Mouse (Mus musculus) R1 (cell line): Measurements from ENCODE around the gene Atp1b3.
A peak's percentile ranks its signal among the peaks of the same experiment; 100 is the strongest.
"Not testable (repeated sequence)": the region's sequence is repeated elsewhere in the genome, so short reads cannot be mapped to it uniquely, and the experiment has no call there.

ENCODE experiments used
- DNase-seq: peaks from one replicate; pipeline ENCODE4 v3.0.0-alpha.2; 2018; ENCODE audit warnings: low read depth, low spot score

The Atp1b3 gene

DNA sequence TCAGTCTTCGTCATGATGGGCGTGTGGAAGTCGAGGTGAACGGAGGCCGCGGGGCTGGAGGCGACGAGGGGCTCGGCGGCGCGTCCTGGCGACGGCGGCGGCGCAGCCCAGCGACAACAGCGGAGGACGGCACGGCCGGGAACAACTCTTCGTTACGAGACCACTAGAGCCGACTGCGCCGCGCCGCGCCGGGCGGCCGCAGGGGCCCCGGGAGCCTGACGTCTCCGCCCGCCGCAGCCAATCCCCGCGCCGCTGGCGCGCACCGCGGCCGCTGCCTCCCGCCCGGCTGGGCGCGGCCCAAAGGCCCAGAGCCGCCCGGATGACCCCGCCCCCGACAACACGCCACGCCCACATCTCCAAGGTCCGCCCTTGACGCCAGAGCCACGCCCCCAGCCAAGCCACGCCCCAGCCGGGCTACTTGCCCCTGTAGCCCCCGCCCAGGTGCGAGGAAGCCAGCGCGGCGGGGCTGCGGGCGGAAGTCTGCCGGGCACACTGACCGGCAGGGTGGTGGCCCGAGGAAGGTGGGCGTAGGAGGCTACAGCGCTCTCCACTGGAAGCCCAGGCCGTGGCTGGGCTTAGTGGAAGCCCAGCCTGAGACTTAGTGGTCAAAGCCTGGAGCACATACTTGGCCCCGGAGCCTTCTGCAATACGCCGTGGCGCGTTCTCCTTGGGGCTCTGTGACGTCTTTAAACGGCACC is at the start of gene Atp1b3:
Gene Atp1b3, minus strand, starts transcription at position 302 of the 698 bp plus-strand sequence.
- peak; percentile 93 for DNase-seq

DNA sequence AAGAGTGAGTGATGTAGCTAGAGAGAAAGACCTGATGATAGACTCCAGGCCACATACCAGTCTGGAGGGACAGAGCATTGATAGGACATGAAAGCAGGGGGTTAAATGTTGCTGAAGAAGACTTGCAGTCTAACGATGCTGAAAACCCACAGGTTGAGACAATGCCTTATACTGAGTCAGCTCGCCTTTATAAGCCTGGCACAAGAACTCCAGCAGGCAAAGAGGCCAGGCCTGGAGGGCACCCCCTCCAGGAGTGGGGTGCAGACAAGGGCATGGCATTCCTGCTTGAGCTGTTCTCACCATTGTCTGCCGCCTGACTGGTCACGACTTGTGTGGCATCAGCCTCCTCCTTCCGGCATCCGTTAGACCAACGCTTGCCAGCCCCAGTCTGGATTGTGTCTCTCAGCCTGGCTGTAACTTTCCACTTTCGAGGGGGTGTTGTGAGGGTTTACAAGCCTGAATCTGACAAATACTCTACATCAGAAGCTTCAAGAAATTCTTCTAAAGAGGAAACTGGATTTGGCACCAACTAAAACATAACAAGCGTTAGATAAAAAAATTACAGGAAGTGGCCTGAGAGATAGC is 48.7 kb upstream of the Atp1b3 start:
- DNase-seq: no peak

- DNase-seq: no peak
Observed at GRCm38 (mm10) chr9:96404312-96404711, 40.1 kb upstream of the Atp1b3 start.

- not testable (repeated sequence) for DNase-seq
Observed at GRCm38 (mm10) chr9:96399916-96400315, 35.7 kb upstream of the Atp1b3 start.

DNA sequence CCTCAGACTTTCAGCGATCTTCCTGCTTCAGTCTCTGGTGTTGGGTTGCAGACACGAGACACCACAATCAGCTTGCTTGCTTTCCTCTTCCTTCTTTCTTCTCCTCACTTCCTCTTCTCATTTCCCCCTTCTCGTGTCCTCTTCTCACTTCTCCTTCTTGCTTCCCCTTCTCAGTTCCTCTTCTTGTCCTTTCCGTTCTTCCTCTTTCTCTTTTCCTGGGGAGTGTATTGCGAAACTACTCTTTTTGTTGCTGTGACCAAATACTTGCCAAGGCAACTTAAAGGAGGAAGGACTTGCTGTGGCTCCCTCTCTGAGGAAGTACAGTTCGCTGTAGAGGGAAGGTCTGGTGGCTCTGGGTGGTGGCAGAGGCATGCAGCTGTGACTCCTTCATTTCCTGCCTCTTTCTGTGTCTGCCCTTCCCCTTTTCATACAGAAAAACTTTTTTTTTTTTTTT is 35.2 kb upstream of the Atp1b3 start:
- DNase-seq: no peak

GRCm38 (mm10) chr9:96398614-96399013 is 34.4 kb upstream of the Atp1b3 start:
- no peak for DNase-seq

DNA sequence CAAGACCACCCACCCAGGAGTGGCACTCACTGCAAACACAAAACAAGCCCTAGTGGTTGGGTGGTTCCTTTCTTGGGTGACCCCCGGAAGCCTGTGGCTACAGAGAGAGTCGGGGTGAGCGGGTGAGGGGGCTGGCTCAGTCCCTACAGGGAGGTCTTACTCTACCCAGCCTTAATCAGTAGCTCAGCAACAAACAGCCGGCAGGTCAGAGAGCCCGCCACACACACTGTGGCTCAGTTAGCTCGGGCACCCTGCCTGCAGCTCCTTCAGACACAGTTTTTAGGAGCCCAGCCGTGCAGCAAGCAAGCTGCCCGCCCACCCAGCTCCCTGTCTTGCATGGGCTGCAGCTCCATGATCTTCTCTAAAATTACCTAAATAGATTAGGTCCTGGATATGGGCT is 33.9 kb upstream of the Atp1b3 start:
- peak; percentile 43 for DNase-seq

DNA sequence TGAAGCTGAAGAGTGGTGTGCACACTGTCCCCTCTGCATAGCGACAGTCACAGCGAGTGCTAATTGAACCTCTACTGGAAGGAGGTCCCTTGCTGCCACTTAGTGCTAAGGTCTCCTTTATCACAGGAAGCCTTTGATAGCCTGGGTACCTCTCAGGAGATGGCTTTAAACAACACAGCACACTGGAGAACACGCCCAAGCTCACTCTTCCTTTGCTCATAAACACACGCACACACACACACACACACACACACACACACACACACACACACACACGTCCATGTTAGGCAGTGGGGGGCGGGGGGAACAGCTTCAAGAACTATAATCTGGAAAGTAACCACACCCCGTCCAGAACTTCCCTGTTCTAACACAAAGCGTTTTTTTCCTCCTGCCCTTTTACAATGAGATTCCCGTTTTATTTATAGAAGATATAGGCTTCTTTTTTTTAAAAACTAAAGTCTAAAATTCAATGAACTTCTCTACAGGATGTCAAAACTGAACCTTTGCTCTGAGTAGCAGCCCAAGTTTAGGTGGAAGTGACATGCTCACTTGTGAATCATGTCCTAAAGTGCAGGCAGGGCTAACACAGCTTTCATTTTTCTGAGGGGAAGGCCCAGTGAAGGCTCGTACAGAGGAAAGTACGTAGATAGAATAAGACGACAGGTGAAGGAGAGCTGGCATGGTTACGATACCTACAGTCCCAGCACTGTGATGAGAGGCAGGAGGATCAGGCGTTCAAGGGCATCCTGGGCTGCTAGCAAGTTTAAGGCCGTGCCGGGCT is 30.9 kb upstream of the Atp1b3 start:
- DNase-seq: no peak

DNA sequence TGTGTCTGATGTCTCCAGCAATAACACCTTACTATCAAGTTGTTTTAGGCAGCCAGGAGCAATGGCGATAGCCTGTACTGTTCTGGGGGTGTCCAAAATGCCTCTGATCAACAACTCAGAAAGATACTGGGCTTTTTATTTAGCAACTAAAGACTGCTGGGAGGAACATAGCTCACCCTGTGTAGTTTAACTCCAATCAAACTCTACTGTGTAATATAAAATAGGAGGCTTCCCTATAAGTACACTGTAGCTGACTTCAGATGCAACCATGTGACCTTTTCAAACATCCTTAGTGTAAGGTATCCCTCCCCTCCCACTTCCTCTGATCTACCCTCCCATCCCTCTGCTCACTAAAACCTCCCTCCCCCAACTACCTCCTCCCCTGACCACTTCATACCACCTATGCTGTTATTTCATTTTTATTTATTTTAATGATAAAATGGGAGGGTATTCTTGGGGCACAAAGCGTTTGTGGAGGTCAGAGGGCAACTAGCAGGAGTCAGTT is 29.5 kb upstream of the Atp1b3 start:
- DNase-seq: no peak

- DNase-seq: no peak
Observed at GRCm38 (mm10) chr9:96393112-96393511, 28.9 kb upstream of the Atp1b3 start.

DNA sequence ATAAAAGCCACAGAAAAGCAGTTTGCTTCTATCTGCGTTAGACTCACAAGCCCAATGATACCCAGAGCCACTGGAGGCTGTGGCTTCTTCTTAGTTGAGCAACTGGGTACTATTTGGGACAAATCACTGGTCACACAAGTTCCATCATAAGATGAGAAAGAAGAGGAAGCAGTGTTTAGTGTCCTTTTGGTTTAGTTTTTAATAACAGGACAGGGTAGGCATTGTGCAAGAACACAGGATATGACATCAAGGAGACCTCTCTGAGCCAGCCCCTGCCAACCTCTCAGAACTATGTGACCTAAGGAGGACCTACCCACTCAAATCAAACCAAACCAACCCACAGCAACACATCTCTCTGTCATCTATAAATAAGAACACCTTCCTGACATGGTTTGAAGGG is 27.7 kb upstream of the Atp1b3 start:
- no peak for DNase-seq

- no peak for DNase-seq
Observed at GRCm38 (mm10) chr9:96383714-96384487, 19.7 kb upstream of the Atp1b3 start.

DNA sequence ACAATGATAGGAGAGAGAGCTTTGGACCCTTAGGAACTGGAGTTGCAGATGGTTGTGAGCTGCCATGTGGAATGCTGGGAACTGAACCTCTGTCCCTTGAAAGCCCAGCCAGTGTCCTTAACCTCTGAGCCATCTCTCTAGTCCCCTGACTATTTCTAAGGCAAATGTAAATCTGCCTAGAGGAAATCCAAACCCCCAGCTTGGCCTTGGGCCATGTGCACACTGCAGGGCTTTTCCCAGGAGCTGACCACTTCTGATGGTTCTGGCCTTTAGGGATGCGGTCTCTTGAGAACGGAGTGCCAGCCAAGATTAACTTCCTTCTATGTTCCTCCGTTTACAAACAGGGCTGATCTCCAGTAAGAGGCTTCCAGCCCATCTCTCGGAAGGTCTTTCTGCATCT is 18.5 kb upstream of the Atp1b3 start:
- no peak for DNase-seq

DNA sequence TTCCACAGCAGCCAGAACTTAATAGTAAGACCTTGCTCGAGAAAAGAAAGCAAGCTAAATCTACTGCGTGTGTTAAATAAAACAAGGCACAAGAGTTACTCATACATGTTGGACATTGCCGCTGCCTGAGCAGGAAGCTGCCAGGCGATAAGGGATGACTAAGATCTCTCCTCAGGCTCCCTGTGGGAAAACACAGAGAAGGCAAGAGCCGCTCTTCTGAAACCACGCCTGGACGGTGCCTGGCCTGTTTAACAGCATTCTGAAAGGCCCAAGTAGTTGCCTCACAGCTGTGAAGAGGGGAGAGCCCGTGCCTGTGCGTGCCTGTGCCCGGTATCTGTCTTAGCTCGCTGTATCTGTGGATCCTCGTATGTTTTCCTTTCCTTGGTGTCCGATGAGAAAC is 17.2 kb upstream of the Atp1b3 start:
- no peak for DNase-seq

- DNase-seq: no peak
Observed at GRCm38 (mm10) chr9:96379551-96379950, 15.3 kb upstream of the Atp1b3 start.

DNA sequence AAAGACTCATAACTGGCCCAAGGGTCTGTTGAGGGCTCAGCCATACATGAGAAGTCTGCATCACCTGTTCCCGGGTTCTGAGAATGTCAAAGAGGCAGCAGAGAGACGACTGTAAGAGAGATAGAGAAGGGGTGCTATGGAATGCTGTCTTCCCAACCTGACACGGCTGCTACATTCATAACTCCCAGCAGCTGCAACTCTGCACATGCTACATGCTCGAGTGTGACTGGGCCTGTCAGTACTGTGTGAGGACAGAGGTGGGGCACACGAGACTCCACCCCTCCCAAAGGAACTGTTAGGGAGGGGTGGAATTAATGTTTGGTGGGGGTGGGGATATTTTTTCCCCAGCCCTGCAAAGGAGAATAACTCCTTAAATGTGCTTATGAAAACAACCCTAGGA is 14.5 kb upstream of the Atp1b3 start:
- no peak for DNase-seq

GRCm38 (mm10) chr9:96377096-96377495 is 12.9 kb upstream of the Atp1b3 start:
- DNase-seq: no peak

DNA sequence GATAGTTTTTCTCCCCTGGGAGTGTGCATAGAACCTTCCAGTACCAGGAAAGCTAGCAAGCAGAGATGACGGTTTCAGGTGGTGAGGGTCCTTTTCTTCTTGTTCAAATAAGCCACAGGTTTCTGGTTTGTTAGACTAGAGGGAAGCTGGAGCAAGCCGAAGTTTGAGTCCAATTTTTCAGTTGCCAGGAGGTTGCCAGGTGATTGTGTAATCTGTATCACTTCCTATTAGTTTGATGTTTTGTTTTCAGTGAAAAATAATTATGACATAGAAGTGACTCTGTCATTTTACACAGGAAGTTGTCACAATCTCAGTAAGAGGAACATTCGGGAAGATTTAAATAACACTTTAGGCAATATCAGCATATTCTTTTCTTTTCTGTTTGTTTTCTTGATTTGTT is 11.6 kb upstream of the Atp1b3 start:
- DNase-seq: no peak

DNA sequence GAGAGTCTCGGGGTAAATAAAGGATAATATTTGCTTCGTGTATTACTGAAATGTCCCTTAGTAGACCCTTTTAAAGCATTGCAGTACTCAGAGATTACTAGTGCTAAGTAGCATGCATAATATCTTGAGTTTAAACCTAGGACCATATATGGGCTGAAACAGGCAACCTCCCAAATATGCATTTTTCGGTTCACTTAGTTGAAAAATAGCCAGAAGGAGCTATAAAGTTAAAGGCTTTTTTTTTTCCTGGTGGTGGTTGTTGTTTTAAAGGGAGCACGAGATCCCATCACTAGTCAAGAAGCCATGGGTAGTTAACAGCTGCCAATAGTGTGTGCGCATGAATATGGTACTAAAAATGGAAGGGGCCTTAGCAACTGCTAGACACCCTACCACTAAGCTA is 6.8 kb upstream of the Atp1b3 start:
- no peak for DNase-seq

GRCm38 (mm10) chr9:96369654-96370384 is 5.6 kb upstream of the Atp1b3 start:
- no peak for DNase-seq

GRCm38 (mm10) chr9:96365271-96365872 is 1.1 kb upstream of the Atp1b3 start:
- no peak for DNase-seq
